Mouse (Mus musculus) midbrain, embryonic 15.5 days (tissue): ENCODE measurements around the gene Rps10. TPM values are rescaled to one million over a fixed set of nuclear protein-coding genes. Genes with fewer than 3 reads are reported as not detected.

ENCODE experiments used
- ATAC-seq: fragments of 200-750 bp; cut with Nextera tagmentation; replicated peaks from 2 replicates; pipeline ENCODE4 v1.8.0; 2017; ENCODE audit warnings: moderate TSS enrichment
- H3K27ac ChIP-seq: fragments of 300-500 bp; sonication (generic); 2 replicates; pipeline ENCODE4 v1.5.1; 2015; ENCODE audit warnings: mild to moderate bottlenecking, inconsistent platforms
- H3K27me3 ChIP-seq: fragments of 300-500 bp; sonication (generic); replicated peaks from 2 replicates; pipeline ENCODE4 v1.6.1; 2015; ENCODE audit warnings: inconsistent platforms
- H3K36me3 ChIP-seq: fragments of 300-500 bp; sonication (generic); replicated peaks from 2 replicates; pipeline ENCODE4 v1.6.1; 2015; ENCODE audit warnings: inconsistent platforms
- H3K4me1 ChIP-seq: fragments of 300-500 bp; sonication (generic); 2 replicates; pipeline ENCODE4 v1.6.1; 2015; ENCODE audit warnings: inconsistent platforms
- H3K4me2 ChIP-seq: fragments of 300-500 bp; sonication (generic); 2 replicates; pipeline ENCODE4 v1.6.1; 2015; ENCODE audit warnings: inconsistent platforms, mild to moderate bottlenecking, moderate library complexity
- H3K4me3 ChIP-seq: fragments of 300-500 bp; sonication (generic); 2 replicates; pipeline ENCODE4 v1.5.1; 2015; ENCODE audit warnings: mild to moderate bottlenecking, inconsistent platforms
- H3K9ac ChIP-seq: fragments of 300-500 bp; sonication (generic); 2 replicates; pipeline ENCODE4 v1.6.1; 2015; ENCODE audit warnings: mild to moderate bottlenecking, inconsistent platforms
- H3K9me3 ChIP-seq: fragments of 300-500 bp; sonication (generic); 2 replicates; pipeline ENCODE4 v1.6.1; 2016; ENCODE audit warnings: inconsistent platforms
- WGBS: fragments of 180-500 bp; shearing (Covaris S2); methylation state at CpG from one replicate; pipeline ENCODE4 v1.1.7; 2015; ENCODE audit warnings: mixed read lengths; 5-methylcytosine and 5-hydroxymethylcytosine counted together
- polyA plus RNA-seq: library from polyadenylated mRNA; unstranded; fragments of >200 nt; fragmentation: Nextera tagmentation; extraction: Ambion mirVana; gene quantifications from 2 replicates; pipeline ENCODE4 v1.2.1, GENCODE M21; 2015

Rps10 gene
- polyA plus RNA-seq, 1 experiment from 2014 or later = 421 TPM

DNA sequence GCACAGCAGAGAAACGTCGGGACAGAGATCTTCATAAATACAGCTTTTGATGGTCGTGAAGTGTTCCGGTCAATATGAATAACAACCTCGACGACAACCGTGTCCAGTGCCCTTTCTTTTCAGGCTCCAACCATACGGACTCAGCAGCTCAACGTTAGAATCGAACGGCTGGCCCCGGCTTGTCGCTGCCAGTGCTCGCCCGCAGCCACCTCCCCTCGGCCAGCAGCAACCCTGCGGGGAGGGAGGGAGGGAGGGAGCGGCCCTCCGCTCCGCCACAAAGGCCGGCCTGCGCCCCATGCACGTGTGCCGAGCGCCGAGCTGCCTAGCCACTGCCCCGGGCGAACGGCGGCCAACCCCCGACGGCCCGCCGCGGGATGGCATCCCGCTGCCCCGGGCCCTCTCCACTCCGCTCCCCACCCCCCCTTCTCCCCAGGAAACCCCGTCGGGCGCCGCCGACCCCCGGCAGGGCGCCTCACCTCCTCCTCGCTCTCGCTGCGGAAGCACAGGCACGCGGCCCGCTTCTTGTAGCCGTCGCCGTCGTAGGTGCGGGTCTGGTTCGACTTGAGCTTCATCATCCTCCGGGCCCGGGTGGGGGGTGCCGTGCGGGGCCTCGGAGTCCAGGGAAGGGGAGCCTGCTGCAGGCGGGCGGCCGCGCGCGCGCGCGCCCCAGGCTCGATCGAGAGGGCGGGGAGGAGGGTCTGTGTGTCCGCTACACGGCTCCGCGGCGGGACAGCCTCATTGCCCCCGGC is 13.7 kb downstream of the Rps10 start:
- Histone ChIP-seq H3K4me1 (peaks cover 35% of the 10 kb centered on the region), H3K9me3 (no peaks in the 10 kb centered on the region), H3K27ac (peak overlapping the region; percentile 98), H3K27me3 (no peaks in the 10 kb centered on the region), H3K9ac (peak overlapping the region; percentile 99), H3K4me3 (peak overlapping the region; percentile 97), H3K4me2 (peak overlapping the region; percentile 80), H3K36me3 (no peaks in the 10 kb centered on the region)
- WGBS = under 1% methylated on average over 67 of the region's 80 CpGs
- ATAC-seq = peak; percentile 49

DNA sequence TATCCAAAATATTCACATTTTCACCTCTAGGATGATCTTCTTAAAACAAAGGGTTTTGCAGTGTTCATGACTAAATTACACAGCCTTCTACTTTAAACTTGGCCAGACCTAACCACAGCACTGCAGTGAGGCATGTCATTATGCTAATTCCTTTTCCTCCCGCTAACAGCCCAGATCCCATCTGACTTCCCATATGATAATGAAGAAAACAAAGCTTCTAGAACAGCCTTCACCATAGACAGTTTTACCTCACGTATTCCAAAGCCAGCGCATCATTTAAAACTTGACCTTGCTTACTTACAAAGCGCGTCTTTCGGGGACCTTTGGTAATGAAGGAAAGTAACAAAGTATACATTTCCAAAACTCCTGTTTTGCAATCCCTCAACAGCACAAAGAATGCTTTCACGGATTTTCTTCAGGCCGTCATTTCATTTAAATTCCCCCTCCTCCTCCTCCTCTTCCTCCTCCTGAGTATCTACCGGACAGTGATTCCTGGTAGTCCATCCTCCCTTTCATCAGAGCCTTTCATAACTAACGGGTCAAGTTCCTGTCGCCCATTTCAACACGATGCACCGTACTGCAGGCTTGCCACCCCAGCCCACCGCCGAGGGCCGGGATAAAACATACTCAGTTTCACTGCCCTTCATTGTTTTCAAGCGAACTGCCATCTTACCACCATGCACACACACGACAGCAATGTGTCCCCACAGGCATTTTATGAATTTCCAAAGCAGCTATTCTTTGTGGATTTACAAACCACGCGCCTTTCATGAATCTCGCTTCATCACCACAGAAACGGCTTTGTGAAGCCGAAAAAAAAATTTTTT is 14.6 kb downstream of the Rps10 start:
- Histone ChIP-seq H3K4me1 (peaks cover 35% of the 10 kb centered on the region), H3K27me3 (no peaks in the 10 kb centered on the region), H3K36me3 (no peaks in the 10 kb centered on the region), H3K9ac (peak overlapping the region; percentile 99), H3K9me3 (no peaks in the 10 kb centered on the region), H3K4me3 (peak overlapping the region; percentile 97), H3K27ac (peak overlapping the region; percentile 98), H3K4me2 (peak overlapping the region; percentile 80)
- ATAC-seq = no peak
- 1% methylated on average over 23 of the region's 23 CpGs for WGBS

DNA sequence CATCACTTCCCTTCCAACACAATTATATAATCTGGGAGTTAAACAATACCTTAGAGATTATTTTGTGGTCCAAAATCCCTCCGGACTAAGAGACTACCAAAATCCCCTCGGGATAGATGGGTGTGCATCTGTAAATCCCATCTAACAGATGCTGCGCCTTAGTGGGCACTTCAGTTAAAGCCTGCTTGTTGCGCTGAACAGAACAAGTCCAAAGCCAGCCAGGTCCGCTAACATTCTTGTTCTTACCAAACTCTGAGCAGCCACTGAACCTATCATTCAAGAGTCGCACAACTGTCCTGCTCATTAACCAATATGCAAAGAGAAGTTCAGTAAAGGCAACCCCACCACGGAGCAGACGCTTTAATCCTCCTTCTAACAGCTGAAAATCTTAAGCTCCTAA is 15.3 kb downstream of the Rps10 start:
- Histone ChIP-seq H3K4me1 (peaks cover 35% of the 10 kb centered on the region), H3K36me3 (no peaks in the 10 kb centered on the region), H3K27me3 (no peaks in the 10 kb centered on the region), H3K4me2 (peak overlapping the region; percentile 80), H3K27ac (peak overlapping the region; percentile 98), H3K9ac (peak overlapping the region; percentile 99), H3K9me3 (no peaks in the 10 kb centered on the region), H3K4me3 (peak overlapping the region; percentile 97)
- 14% methylated on average over 8 of the region's 8 CpGs for WGBS
- no peak for ATAC-seq

DNA sequence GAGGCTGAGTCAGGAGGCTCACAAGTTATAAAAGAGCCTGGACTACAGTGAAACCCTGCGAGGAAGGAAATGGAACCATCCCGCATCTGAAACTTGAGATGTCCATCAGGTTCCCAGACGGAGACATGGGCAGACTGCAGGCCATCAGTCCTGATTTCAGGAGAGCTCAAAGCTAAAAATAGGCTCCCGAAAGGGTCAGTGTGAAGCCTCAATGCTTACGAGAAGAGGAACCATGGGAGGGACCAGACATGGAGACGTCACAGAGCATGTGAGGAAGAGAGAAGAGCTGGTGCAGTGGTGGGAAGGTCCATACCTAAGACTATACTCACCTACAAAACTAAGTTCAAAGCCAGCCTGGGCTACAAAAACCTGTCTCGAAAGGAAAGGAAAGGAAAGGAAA is 21.1 kb downstream of the Rps10 start:
- Histone ChIP-seq H3K4me3 (no peak overlapping the region), H3K27me3 (no peaks in the 10 kb centered on the region), H3K9me3 (no peaks in the 10 kb centered on the region), H3K36me3 (no peaks in the 10 kb centered on the region), H3K9ac (no peak overlapping the region), H3K4me2 (no peak overlapping the region), H3K4me1 (peaks cover 55% of the 10 kb centered on the region), H3K27ac (no peak overlapping the region)
- ATAC-seq = no peak
- 85% methylated on average over 7 of the region's 7 CpGs for WGBS

DNA sequence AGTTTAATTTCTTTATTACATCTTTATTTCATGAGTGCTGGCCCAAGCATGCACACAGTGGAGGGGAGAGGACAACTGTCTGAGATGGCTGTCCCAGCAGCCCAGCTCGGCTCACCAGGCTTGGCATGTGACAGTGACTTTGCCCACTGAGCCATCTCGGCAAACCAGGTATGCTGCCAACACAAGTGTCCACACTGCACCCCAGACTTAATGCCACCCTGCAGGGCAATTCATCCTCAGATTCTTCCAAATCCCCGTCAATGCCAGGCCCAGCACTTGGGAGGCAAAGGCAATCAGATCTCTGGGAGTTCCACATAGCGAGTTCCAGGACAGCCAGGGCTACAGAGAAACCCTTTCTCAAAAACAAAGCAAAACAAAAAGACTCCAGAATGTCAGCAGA is 23.5 kb downstream of the Rps10 start:
- H3K36me3 ChIP-seq = no peaks in the 10 kb centered on the region
- H3K9me3 ChIP-seq = no peaks in the 10 kb centered on the region
- no peak overlapping the region for H3K9ac ChIP-seq
- H3K27me3 ChIP-seq = no peaks in the 10 kb centered on the region
- peaks cover 41% of the 10 kb centered on the region for H3K4me1 ChIP-seq
- no peak for ATAC-seq
- no peak overlapping the region for H3K4me3 ChIP-seq
- H3K4me2 ChIP-seq = no peak overlapping the region
- H3K27ac ChIP-seq = no peak overlapping the region
- WGBS = 73% methylated on average over 4 of the region's 4 CpGs

DNA sequence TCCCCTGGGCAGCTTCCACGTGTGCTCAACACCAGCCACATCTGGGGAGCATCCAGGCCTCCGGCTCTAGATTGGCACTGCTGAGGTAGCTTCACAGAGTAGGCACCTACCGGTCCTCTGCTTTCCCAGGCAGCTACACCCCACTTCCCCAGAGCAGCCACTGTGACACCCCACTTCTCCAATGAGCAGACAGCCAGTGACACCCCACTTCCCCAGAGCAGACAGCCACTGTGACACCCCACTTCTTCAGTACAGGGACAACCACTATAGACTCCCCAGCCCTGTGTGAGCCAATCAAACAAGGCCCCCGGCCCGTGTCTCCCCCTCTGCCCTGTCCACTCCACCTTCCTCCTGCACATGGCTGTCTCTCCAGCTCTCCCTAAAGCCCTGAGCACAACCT is 24.5 kb downstream of the Rps10 start:
- 83% methylated on average over 5 of the region's 5 CpGs for WGBS
- no peak overlapping the region for H3K4me3 ChIP-seq
- no peaks in the 10 kb centered on the region for H3K9me3 ChIP-seq
- H3K9ac ChIP-seq = no peak overlapping the region
- no peak overlapping the region for H3K4me2 ChIP-seq
- H3K27ac ChIP-seq = no peak overlapping the region
- H3K4me1 ChIP-seq = peaks cover 41% of the 10 kb centered on the region
- no peaks in the 10 kb centered on the region for H3K27me3 ChIP-seq
- no peak; the same call in 1 of the 2 replicates for ATAC-seq
- no peaks in the 10 kb centered on the region for H3K36me3 ChIP-seq

DNA sequence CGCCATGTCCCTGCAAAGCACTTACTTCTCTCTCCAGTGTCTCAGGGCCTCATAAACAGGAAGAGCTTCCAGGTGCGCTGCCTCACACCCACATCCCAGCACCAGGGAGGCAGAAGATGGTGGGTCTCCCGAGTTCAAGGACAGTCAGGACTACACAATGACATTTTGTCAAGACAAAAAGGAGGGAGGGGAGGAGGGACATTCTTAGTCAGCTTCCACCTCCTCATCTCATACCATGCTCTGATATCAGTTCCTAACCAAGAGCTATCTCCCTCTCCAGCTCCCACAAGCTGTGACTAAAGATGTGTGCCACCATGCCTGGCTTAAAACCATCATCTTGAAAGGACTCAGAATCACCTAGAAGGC is 25.0 kb downstream of the Rps10 start:
- H3K9me3 ChIP-seq = no peaks in the 10 kb centered on the region
- no peak overlapping the region for H3K4me2 ChIP-seq
- H3K36me3 ChIP-seq = no peaks in the 10 kb centered on the region
- H3K27ac ChIP-seq = no peak overlapping the region
- no peaks in the 10 kb centered on the region for H3K27me3 ChIP-seq
- no peak for ATAC-seq
- 83% methylated on average over 3 of the region's 3 CpGs for WGBS
- no peak overlapping the region for H3K4me3 ChIP-seq
- no peak overlapping the region for H3K9ac ChIP-seq
- peaks cover 41% of the 10 kb centered on the region for H3K4me1 ChIP-seq

DNA sequence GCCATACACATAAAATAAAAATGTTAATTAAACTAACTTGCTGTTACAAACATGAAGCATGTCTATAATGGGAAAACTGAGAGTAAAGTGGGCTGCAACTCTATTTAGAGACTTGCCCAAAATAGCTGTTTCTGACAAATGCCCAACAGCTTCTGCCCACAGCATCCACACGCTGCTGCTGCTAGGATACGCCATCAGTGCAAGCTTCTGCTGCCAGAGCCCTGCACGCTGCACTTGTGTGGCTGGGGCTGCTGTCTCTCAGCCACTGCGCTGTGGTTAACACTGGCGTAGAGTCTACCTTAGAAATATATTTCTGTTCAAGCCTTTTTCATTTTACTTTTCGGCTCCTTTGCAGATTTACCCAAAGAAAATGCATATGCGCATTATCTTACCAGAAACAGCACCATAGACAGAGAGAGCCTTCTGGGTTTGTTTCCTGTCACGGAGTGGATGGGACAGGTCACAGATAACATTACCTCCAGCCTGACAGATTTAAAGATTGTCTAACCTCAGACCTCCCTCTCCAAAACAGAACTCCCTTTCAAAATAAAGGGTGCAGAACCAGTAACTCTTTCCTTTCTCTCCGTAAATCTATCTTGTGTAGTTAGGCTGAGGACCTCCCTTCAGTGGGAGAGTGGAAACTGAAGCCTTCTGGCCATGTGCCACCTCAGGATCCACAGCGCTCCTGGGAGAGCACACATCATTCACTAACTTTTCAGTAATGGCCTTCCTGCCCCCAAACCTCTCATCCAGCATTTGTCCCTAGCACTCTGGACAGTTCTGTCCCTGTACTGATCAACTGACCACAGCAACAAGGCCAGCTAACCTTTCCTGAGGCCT is 25.6 kb downstream of the Rps10 start:
- H3K27me3 ChIP-seq = no peaks in the 10 kb centered on the region
- no peak overlapping the region for H3K4me2 ChIP-seq
- no peak overlapping the region for H3K4me3 ChIP-seq
- ATAC-seq = no peak
- H3K27ac ChIP-seq = no peak overlapping the region
- no peaks in the 10 kb centered on the region for H3K36me3 ChIP-seq
- H3K9me3 ChIP-seq = no peaks in the 10 kb centered on the region
- WGBS = 76% methylated on average over 10 of the region's 10 CpGs
- no peak overlapping the region for H3K9ac ChIP-seq
- H3K4me1 ChIP-seq = peaks cover 45% of the 10 kb centered on the region

DNA sequence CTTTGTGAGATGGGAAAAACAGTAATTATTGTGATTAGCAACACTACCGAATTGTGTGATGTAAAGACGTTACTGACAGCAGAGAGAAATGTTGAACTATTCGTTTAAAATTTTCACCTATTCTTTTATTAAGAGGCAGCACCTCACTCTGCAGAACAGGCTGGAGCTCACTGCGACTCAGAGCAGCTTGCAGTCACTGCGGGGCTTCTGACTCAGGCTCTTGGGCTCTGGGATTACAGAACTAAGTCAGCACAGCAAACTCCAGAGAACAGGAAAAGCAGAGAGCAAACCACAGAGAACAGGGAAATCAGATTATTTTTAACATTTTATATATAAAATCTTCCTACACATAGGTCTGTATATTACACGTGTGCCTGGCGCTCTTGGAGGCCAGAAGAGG is 26.9 kb downstream of the Rps10 start:
- WGBS = 87% methylated on average over 7 of the region's 7 CpGs
- H3K4me3 ChIP-seq = no peak overlapping the region
- ATAC-seq = no peak

DNA sequence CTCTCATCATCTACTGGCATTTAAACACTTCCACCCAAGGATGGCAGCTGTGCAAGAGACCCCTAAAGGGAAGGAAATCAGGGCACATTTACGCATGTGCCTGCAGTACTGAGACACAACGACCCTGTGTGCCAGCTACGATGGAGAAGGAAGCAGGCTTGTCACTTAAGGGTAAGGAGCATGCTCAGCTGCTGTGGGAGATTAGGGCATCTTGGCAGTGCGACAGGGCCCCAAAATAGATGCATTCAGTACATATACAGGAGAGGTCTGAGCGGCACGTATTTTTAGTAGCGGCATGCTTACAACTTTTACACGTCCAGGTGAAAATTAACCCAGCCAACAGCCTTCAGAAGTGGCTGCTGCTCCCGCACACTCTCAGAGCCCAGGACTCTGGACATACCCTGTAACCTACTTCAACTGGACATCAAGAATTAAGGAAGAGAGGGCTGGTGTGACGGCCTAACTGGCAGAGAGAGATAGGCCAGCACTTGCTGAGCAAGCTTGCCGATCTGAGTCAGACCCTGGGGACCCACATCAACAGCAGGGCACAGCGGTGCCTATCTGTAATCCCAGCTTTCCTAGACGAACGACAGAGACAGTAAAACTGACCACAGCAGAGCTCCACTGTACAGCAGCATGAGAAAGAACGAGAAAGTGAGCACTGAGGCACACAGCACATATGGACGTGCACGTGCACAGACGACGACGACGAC is 32.8 kb downstream of the Rps10 start:
- H3K4me2 ChIP-seq = no peak overlapping the region
- no peak overlapping the region; the same call in 1 of the 2 replicates for H3K9ac ChIP-seq
- H3K4me3 ChIP-seq = no peak overlapping the region
- H3K27me3 ChIP-seq = no peaks in the 10 kb centered on the region
- no peak for ATAC-seq
- H3K27ac ChIP-seq = no peak overlapping the region
- 71% methylated on average over 21 of the region's 21 CpGs for WGBS
- H3K4me1 ChIP-seq = peaks cover 49% of the 10 kb centered on the region
- no peaks in the 10 kb centered on the region for H3K9me3 ChIP-seq
- H3K36me3 ChIP-seq = no peaks in the 10 kb centered on the region

More for the DNA sequence above, 26.9 kb downstream of the Rps10 start:
- H3K9ac ChIP-seq = no peak overlapping the region
- no peaks in the 10 kb centered on the region for H3K9me3 ChIP-seq
- no peak overlapping the region for H3K4me2 ChIP-seq
- no peak overlapping the region for H3K27ac ChIP-seq
- no peaks in the 10 kb centered on the region for H3K27me3 ChIP-seq
- no peaks in the 10 kb centered on the region for H3K36me3 ChIP-seq
- peaks cover 47% of the 10 kb centered on the region for H3K4me1 ChIP-seq

DNA sequence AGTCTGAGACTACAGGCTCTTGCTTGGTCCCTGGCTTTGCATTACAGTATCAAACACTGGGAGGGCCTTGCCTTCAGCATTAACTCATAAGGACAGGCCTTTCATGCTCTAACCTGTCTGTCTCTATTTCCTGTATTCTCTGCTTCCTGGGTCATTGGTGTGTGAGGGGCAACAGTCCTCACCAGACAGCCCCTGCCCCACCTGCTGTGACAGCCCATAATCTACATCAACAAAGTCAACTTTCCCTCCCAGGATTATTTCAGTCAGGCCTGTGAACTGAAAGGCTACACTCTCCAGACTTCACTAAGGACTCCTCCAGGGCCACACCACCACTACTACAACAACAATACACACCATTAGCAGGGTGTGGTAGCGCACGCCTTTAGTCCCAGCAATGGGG is 33.4 kb downstream of the Rps10 start:
- no peak overlapping the region for H3K4me2 ChIP-seq
- no peak overlapping the region for H3K9ac ChIP-seq
- no peaks in the 10 kb centered on the region for H3K36me3 ChIP-seq
- no peak for ATAC-seq
- 87% methylated on average over 2 of the region's 2 CpGs for WGBS
- H3K27ac ChIP-seq = no peak overlapping the region
- H3K27me3 ChIP-seq = no peaks in the 10 kb centered on the region
- no peak overlapping the region for H3K4me3 ChIP-seq
- H3K4me1 ChIP-seq = peaks cover 53% of the 10 kb centered on the region
- H3K9me3 ChIP-seq = no peaks in the 10 kb centered on the region
